Mouse (Mus musculus): Measurements from ENCODE around the gene Prodh2.

- no peak for TF ChIP-seq CTCF (IDR thresholded peaks at IDR 0.05; ENCODE audit: control insufficient read depth, insufficient read depth, insufficient replicate concordance, low read depth, low read length)
- no peak for TF ChIP-seq POLR2A (IDR thresholded peaks at IDR 0.05; ENCODE audit: control insufficient read depth, low read depth, low read length)
Observed at GRCm38 (mm10) chr7:30550603-30551002, 57.2 kb downstream of the Prodh2 start.
